Mouse (Mus musculus) CH12.LX (cell line): Measurements from ENCODE around the gene Kif1bp. TPM values are rescaled to one million over a fixed set of nuclear protein-coding genes. Genes with fewer than 3 reads are reported as not detected.

Experiments
- DNase-seq: peaks from one replicate; pipeline ENCODE4 v3.0.0-alpha.2; 2013; ENCODE audit errors: extremely low read depth
- H3K27ac ChIP-seq: 2 replicates; pipeline ENCODE4 v1.5.1; 2012; ENCODE audit warnings: low read depth, mild to moderate bottlenecking, control low read depth, moderate library complexity; ENCODE audit not compliant: insufficient read depth
- H3K27me3 ChIP-seq: replicated peaks from 2 replicates; pipeline ENCODE3; 2012; ENCODE audit warnings: inconsistent platforms
- H3K36me3 ChIP-seq, 2 experiments: replicated peaks in 1 of 2; 2 replicates each; pipeline versions ENCODE3 to v1.6.1; 2012; ENCODE audit warnings: inconsistent platforms in 1 of 2, low read length in 1 of 2, mild to moderate bottlenecking in 1 of 2, mixed read lengths in 1 of 2, moderate library complexity in 1 of 2; ENCODE audit not compliant: control insufficient read depth in 1 of 2, insufficient read depth in 1 of 2
- H3K4me1 ChIP-seq, 2 experiments: 2 replicates each; pipeline ENCODE4 v1.6.1; 2012; ENCODE audit warnings: inconsistent platforms in 1 of 2, moderate library complexity in 1 of 2; ENCODE audit not compliant: insufficient read depth in 2 of 2, control insufficient read depth in 1 of 2
- H3K4me2 ChIP-seq: 2 replicates; pipeline ENCODE4 v1.6.1; 2012; ENCODE audit warnings: low read depth, mild to moderate bottlenecking, control low read depth; ENCODE audit not compliant: poor library complexity, insufficient read depth, severe bottlenecking
- H3K4me3 ChIP-seq, 3 experiments: fragments of 150-350 bp in 1 of 3; sonication (generic) in 1 of 3; replicated peaks in 1 of 3; 2 replicates each; pipeline versions ENCODE3 to v1.5.1; 2011 to 2012; ENCODE audit warnings: low read depth in 2 of 3, low read length in 2 of 3, mild to moderate bottlenecking in 2 of 3, moderate library complexity in 2 of 3, control low read depth in 1 of 3, improper control_type of control experiment in 1 of 3, inconsistent platforms in 1 of 3, mixed read lengths in 1 of 3; ENCODE audit not compliant: poor library complexity in 1 of 3
- H3K79me2 ChIP-seq: replicated peaks from 2 replicates; pipeline ENCODE4 v1.6.1; 2012; ENCODE audit warnings: mild to moderate bottlenecking, moderate library complexity; ENCODE audit not compliant: control insufficient read depth, poor library complexity, insufficient read depth, severe bottlenecking; ENCODE audit errors: extremely low read depth
- H3K9ac ChIP-seq: 2 replicates; pipeline ENCODE4 v1.6.1; 2012; ENCODE audit warnings: low read depth, mild to moderate bottlenecking, control low read depth, moderate library complexity; ENCODE audit not compliant: insufficient read depth
- H3K9me3 ChIP-seq: replicated peaks from 2 replicates; pipeline ENCODE3; 2012; ENCODE audit warnings: low read length, inconsistent platforms, mixed read lengths
- CHD2 ChIP-seq: IDR thresholded peaks from 2 replicates; pipeline ENCODE4 v1.6.1; 2011; ENCODE audit warnings: low read length, improper control_type of control experiment
- E2F4 ChIP-seq: IDR thresholded peaks from 2 replicates; pipeline ENCODE4 v1.6.1; 2011; ENCODE audit warnings: low read depth, low read length, improper control_type of control experiment; ENCODE audit not compliant: insufficient replicate concordance
- JUN ChIP-seq: IDR thresholded peaks from 2 replicates; pipeline ENCODE4 v1.6.1; 2011; ENCODE audit warnings: low read depth, mild to moderate bottlenecking, low read length, improper control_type of control experiment, moderate library complexity; ENCODE audit not compliant: insufficient read depth
- KAT2A ChIP-seq: IDR thresholded peaks from 2 replicates; pipeline ENCODE4 v1.6.1; 2012; ENCODE audit warnings: low read length, improper control_type of control experiment, inconsistent platforms; ENCODE audit not compliant: insufficient replicate concordance
- NRF1 ChIP-seq: IDR thresholded peaks from 2 replicates; pipeline ENCODE4 v1.6.1; 2014; ENCODE audit warnings: low read depth, mild to moderate bottlenecking, inconsistent platforms, low read length, improper control_type of control experiment, moderate library complexity
- TBP ChIP-seq: conservative IDR thresholded peaks from 2 replicates; pipeline ENCODE4 v1.6.1; 2011; ENCODE audit warnings: low read depth, low read length, improper control_type of control experiment
- TCF12 ChIP-seq: IDR thresholded peaks from 2 replicates; pipeline ENCODE4 v1.6.1; 2014; ENCODE audit warnings: low read depth, mild to moderate bottlenecking, inconsistent platforms, low read length, improper control_type of control experiment
- USF1 ChIP-seq: IDR thresholded peaks from 2 replicates; pipeline ENCODE4 v1.6.1; 2014; ENCODE audit warnings: low read depth, mild to moderate bottlenecking, inconsistent platforms, low read length, improper control_type of control experiment
- ZKSCAN1 ChIP-seq: IDR thresholded peaks from 2 replicates; pipeline ENCODE4 v1.6.1; 2012; ENCODE audit warnings: low read depth, inconsistent platforms, low read length, improper control_type of control experiment, borderline replicate concordance
- ZMIZ1 ChIP-seq: IDR thresholded peaks from 2 replicates; pipeline ENCODE4 v1.6.1; 2012; ENCODE audit warnings: low read depth, mild to moderate bottlenecking, inconsistent platforms, low read length, improper control_type of control experiment
- ZNF384 ChIP-seq: IDR thresholded peaks from 2 replicates; pipeline ENCODE4 v1.6.1; 2012; ENCODE audit warnings: low read depth, low read length, improper control_type of control experiment, inconsistent platforms
- dilution Hi-C: fragments of 300-500 bp; cut with MboI; formaldehyde crosslinking; loops from 2 replicates; pipeline ENCODE4 v1.14.3; 2020; ENCODE audit warnings: low sequenced_read_pairs; ENCODE audit not compliant: extremely low pct_unique_long_range_greater_than_20kb, extremely low pct_ligation_motif_present
- in situ Hi-C: fragments of 300-500 bp; cut with MboI; formaldehyde crosslinking; loops from 3 replicates; pipeline ENCODE4 v1.14.3; 2019; ENCODE audit warnings: low sequenced_read_pairs, low pct_ligation_motif_present, low pct_unique_long_range_greater_than_20kb, mixed read lengths
- polyA plus RNA-seq: library from polyadenylated mRNA; unstranded; fragments of >175 nt; gene quantifications from 2 replicates; pipeline ENCODE4 v1.2.1, GENCODE M21; 2012; ENCODE audit warnings: low read depth; ENCODE audit not compliant: insufficient read length
- total RNA-seq, 2 experiments: library from RNA; depleted of rRNA; stranded (reverse); fragments of 300-350 nt in 1 of 2; fragments of >200 nt in 1 of 2; gene quantifications; 2 replicates each; pipeline ENCODE4 v1.2.3; 2012 to 2014

The Kif1bp gene
- total and polyA plus RNA-seq, 3 experiments = 12.9 to 23.1 (median 15.3) TPM

DNA sequence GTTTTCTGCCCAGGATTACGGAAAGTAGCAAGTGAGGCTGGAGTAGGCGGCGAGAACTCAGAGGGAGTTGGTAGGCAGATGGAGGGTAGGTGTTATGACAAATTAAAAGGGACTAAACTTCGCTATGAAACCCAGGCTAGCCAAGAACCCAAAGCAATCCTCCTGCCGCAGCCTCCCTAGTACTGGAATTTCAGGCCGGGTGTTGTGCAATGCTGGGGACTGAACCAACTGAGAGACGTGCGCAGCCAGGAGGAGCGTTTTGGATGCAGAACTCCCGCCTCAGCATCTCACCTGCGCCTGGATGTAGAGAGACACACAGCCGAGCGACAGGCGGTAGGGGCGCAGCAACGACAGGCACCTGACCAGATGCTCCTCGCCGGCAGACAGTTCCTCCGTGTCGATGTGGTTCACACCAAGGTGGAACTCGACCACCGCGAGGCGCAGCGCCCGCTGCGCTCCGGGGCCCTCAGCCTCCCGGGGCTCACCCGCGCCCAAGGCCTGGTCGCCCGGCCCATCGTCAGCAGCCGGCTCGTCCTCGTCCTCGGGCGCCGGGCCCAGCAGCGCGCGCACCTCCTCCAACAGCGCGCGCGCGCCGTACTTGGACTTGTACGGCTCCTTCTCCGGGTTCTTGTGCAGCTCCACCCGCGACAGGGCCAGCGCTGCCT is 452 bp downstream of the Kif1bp start:
- TF ChIP-seq ZNF384 (no peak), NRF1 (peak; percentile 46; the same call in 1 of the 2 replicates)
- in situ Hi-C loops = no loop called here

DNA sequence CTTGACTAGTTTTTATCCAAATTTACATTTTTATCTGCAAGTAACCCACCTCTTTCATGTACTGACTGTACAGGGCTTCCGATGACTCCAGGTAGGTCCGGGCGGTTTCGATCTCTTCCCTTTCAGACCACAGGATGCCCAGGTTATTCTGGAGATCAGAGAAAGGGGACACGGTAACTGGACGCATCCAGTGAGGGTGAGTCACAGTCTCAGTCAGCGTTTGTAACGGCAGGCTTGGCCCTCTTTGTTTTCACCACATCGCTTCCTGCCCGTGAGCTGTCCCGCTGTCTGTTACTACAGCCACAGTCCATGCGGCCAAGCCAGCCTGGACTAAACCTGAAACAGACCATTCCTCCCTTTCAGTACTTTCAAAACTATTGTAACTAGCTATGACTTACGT is 3.3 kb downstream of the Kif1bp start:
- no peak overlapping the region for H3K9ac ChIP-seq
- in situ Hi-C loops (no loop called here), dilution Hi-C loops (no loop called here)
- no peak overlapping the region for H3K27ac ChIP-seq
- H3K4me3 ChIP-seq = no peak overlapping the region
- TF ChIP-seq ZMIZ1 = no peak
- no peak for TF ChIP-seq TCF12
- no peak for TF ChIP-seq JUN
- TF ChIP-seq USF1 = no peak
- no peak for TF ChIP-seq KAT2A
- TF ChIP-seq TBP = no peak
- TF ChIP-seq ZKSCAN1 = no peak
- TF ChIP-seq CHD2 = no peak
- no peak for TF ChIP-seq E2F4
- no peak overlapping the region for H3K4me2 ChIP-seq
- no peaks in the 10 kb centered on the region for H3K9me3 ChIP-seq
- DNase-seq = no peak
- peaks cover 23 to 52% of the 10 kb centered on the region in 2 experiments for H3K36me3 ChIP-seq
- peaks cover 16% of the 10 kb centered on the region for H3K79me2 ChIP-seq
- peaks cover 0 to 19% of the 10 kb centered on the region in 2 experiments; a peak in 3 of 4 replicates for H3K4me1 ChIP-seq
- no peaks in the 10 kb centered on the region for H3K27me3 ChIP-seq

More for the DNA sequence above, 452 bp downstream of the Kif1bp start:
- Histone ChIP-seq H3K79me2 (peaks cover 16% of the 10 kb centered on the region), H3K27me3 (no peaks in the 10 kb centered on the region), H3K4me3 (peak overlapping the region; percentile 77 to 89 (median 83)), H3K36me3 (peaks cover 38 to 63% of the 10 kb centered on the region in 2 experiments), H3K9ac (peak overlapping the region; percentile 57), H3K4me1 (peaks cover 0 to 19% of the 10 kb centered on the region in 2 experiments; a peak in 3 of 4 replicates), H3K27ac (peak overlapping the region; percentile 14; the same call in 1 of the 2 replicates), H3K9me3 (no peaks in the 10 kb centered on the region), H3K4me2 (peak overlapping the region; percentile 85)
- dilution Hi-C loops = no loop called here
- DNase-seq = no peak
